Mouse (Mus musculus) limb, embryonic 12.5 days (tissue): ENCODE measurements around the gene Morn1. TPM values are rescaled to one million over a fixed set of nuclear protein-coding genes. Genes with fewer than 3 reads are reported as not detected.
A peak's percentile ranks its signal among the peaks of the same experiment; 100 is the strongest.

Experiments used
- ATAC-seq: fragments of 200-750 bp; cut with Nextera tagmentation; 2 replicates; pipeline ENCODE4 v1.8.0; 2017; ENCODE audit warnings: low read depth, moderate TSS enrichment; ENCODE audit not compliant: insufficient number of reproducible peaks, insufficient read depth, low FRiP score, low TSS enrichment
- H3K27ac ChIP-seq: fragments of 300-500 bp; sonication (generic); 2 replicates; pipeline ENCODE4 v1.5.1; 2016; ENCODE audit warnings: mild to moderate bottlenecking, moderate library complexity
- H3K27me3 ChIP-seq: fragments of 300-500 bp; sonication (generic); 2 replicates; pipeline ENCODE4 v1.6.1; 2016; ENCODE audit warnings: mild to moderate bottlenecking, moderate library complexity
- H3K36me3 ChIP-seq: fragments of 300-500 bp; sonication (generic); 2 replicates; pipeline ENCODE4 v1.6.1; 2016; ENCODE audit warnings: mild to moderate bottlenecking, moderate library complexity
- H3K4me1 ChIP-seq: fragments of 300-500 bp; sonication (generic); replicated peaks from 2 replicates; pipeline ENCODE4 v1.6.1; 2016
- H3K4me2 ChIP-seq: fragments of 300-500 bp; sonication (generic); 2 replicates; pipeline ENCODE4 v1.6.1; 2016; ENCODE audit warnings: mild to moderate bottlenecking, moderate library complexity
- H3K4me3 ChIP-seq: fragments of 300-500 bp; sonication (generic); replicated peaks from 2 replicates; pipeline ENCODE4 v1.5.1; 2016; ENCODE audit warnings: mild to moderate bottlenecking
- H3K9ac ChIP-seq: fragments of 300-500 bp; sonication (generic); replicated peaks from 2 replicates; pipeline ENCODE4 v1.6.1; 2016; ENCODE audit warnings: mild to moderate bottlenecking, moderate library complexity
- H3K9me3 ChIP-seq: fragments of 300-500 bp; sonication (generic); 2 replicates; pipeline ENCODE4 v1.6.1; 2016; ENCODE audit warnings: mild to moderate bottlenecking, moderate library complexity
- WGBS: fragments of 180-500 bp; shearing (Covaris S2); methylation state at CpG from one replicate; pipeline ENCODE4 v1.1.7; 2016; 5-methylcytosine and 5-hydroxymethylcytosine counted together
- polyA plus RNA-seq: library from polyadenylated mRNA; unstranded; fragments of >200 nt; fragmentation: Nextera tagmentation; extraction: Ambion mirVana; gene quantifications from 2 replicates; pipeline ENCODE4 v1.2.1, GENCODE M21; 2016

The Morn1 gene
- polyA plus RNA-seq, 1 experiment from 2014 or later: 5.2 TPM

- ATAC-seq: no peak
- H3K36me3 ChIP-seq: peaks cover 86% of the 10 kb centered on the region
- peaks cover 10% of the 10 kb centered on the region for H3K4me1 ChIP-seq
- H3K4me2 ChIP-seq: no peak overlapping the region
- 86% methylated on average over 6 of the region's 6 CpGs for WGBS
- no peak overlapping the region for H3K27ac ChIP-seq
- no peak overlapping the region for H3K9ac ChIP-seq
- H3K9me3 ChIP-seq: no peaks in the 10 kb centered on the region
- H3K4me3 ChIP-seq: no peak overlapping the region
- no peaks in the 10 kb centered on the region for H3K27me3 ChIP-seq
These were observed 6.7 kb upstream of the Morn1 start for GRCm38 (mm10) chr4:155079666-155080065.

GRCm38 (mm10) chr4:155083553-155083952 is 2.8 kb upstream of the Morn1 start:
- no peak overlapping the region for H3K9ac ChIP-seq
- ATAC-seq: no peak
- no peaks in the 10 kb centered on the region for H3K9me3 ChIP-seq
- H3K36me3 ChIP-seq: peaks cover 50% of the 10 kb centered on the region
- 88% methylated on average over 4 of the region's 4 CpGs for WGBS
- H3K27ac ChIP-seq: no peak overlapping the region
- no peak overlapping the region for H3K4me3 ChIP-seq
- no peak overlapping the region for H3K4me2 ChIP-seq
- H3K27me3 ChIP-seq: no peaks in the 10 kb centered on the region
- peaks cover 27% of the 10 kb centered on the region for H3K4me1 ChIP-seq

GRCm38 (mm10) chr4:155084351-155084750 is 2.0 kb upstream of the Morn1 start:
- Histone ChIP-seq H3K27me3 (no peaks in the 10 kb centered on the region), H3K9me3 (no peaks in the 10 kb centered on the region), H3K4me3 (no peak overlapping the region), H3K4me1 (peaks cover 27% of the 10 kb centered on the region), H3K27ac (no peak overlapping the region), H3K4me2 (peak overlapping the region; percentile 91; the same call in 1 of the 2 replicates), H3K9ac (peak overlapping the region; percentile 94; the same call in 1 of the 2 replicates), H3K36me3 (peaks cover 52% of the 10 kb centered on the region)
- WGBS: 87% methylated on average over 7 of the region's 7 CpGs
- ATAC-seq: no peak

GRCm38 (mm10) chr4:155085206-155086107 is 920 bp upstream of the Morn1 start:
- peaks cover 27% of the 10 kb centered on the region for H3K4me1 ChIP-seq
- WGBS: 6% methylated on average over 35 of the region's 35 CpGs
- ATAC-seq: no peak; the same call in none of the 2 replicates
- H3K9me3 ChIP-seq: no peaks in the 10 kb centered on the region
- peak overlapping the region; percentile 94 for H3K9ac ChIP-seq
- peak overlapping the region; percentile 96 for H3K4me3 ChIP-seq
- H3K4me2 ChIP-seq: peak overlapping the region; percentile 91
- H3K36me3 ChIP-seq: peaks cover 50% of the 10 kb centered on the region
- H3K27me3 ChIP-seq: no peaks in the 10 kb centered on the region
- H3K27ac ChIP-seq: peak overlapping the region; percentile 92

GRCm38 (mm10) chr4:155089241-155089640 is 2.9 kb downstream of the Morn1 start:
- WGBS: 89% methylated on average over 5 of the region's 5 CpGs
- Histone ChIP-seq H3K27ac (no peak overlapping the region), H3K27me3 (no peaks in the 10 kb centered on the region), H3K9me3 (no peaks in the 10 kb centered on the region), H3K36me3 (peaks cover 23% of the 10 kb centered on the region), H3K4me3 (no peak overlapping the region), H3K4me1 (peaks cover 21% of the 10 kb centered on the region), H3K4me2 (no peak overlapping the region), H3K9ac (no peak overlapping the region)
- no peak for ATAC-seq

- peaks cover 23% of the 10 kb centered on the region for H3K36me3 ChIP-seq
- H3K9me3 ChIP-seq: no peaks in the 10 kb centered on the region
- H3K4me3 ChIP-seq: no peak overlapping the region
- H3K9ac ChIP-seq: no peak overlapping the region
- no peak overlapping the region for H3K27ac ChIP-seq
- no peaks in the 10 kb centered on the region for H3K27me3 ChIP-seq
- H3K4me1 ChIP-seq: peaks cover 12% of the 10 kb centered on the region
- ATAC-seq: no peak
- H3K4me2 ChIP-seq: no peak overlapping the region
- 96% methylated on average over 4 of the region's 4 CpGs for WGBS
These were observed 3.8 kb downstream of the Morn1 start for GRCm38 (mm10) chr4:155090147-155090546.

- no peak for ATAC-seq
- WGBS: 89% methylated on average over 13 of the region's 13 CpGs
- no peaks in the 10 kb centered on the region for H3K9me3 ChIP-seq
- H3K4me3 ChIP-seq: no peak overlapping the region
- no peak overlapping the region for H3K27ac ChIP-seq
- no peaks in the 10 kb centered on the region for H3K27me3 ChIP-seq
- H3K9ac ChIP-seq: no peak overlapping the region
- H3K36me3 ChIP-seq: peaks cover 23% of the 10 kb centered on the region
- H3K4me2 ChIP-seq: no peak overlapping the region
- H3K4me1 ChIP-seq: peaks cover 12% of the 10 kb centered on the region
These were observed 4.5 kb downstream of the Morn1 start for GRCm38 (mm10) chr4:155090688-155091449.

GRCm38 (mm10) chr4:155092718-155093430 is 6.5 kb downstream of the Morn1 start:
- Histone ChIP-seq H3K9ac (no peak overlapping the region), H3K27ac (no peak overlapping the region), H3K4me1 (peaks cover 4% of the 10 kb centered on the region), H3K4me3 (no peak overlapping the region), H3K9me3 (no peaks in the 10 kb centered on the region), H3K27me3 (no peaks in the 10 kb centered on the region), H3K4me2 (no peak overlapping the region), H3K36me3 (peaks cover 23% of the 10 kb centered on the region)
- WGBS: 89% methylated on average over 19 of the region's 19 CpGs
- no peak for ATAC-seq

- ATAC-seq: no peak
- H3K4me3 ChIP-seq: no peak overlapping the region
- H3K36me3 ChIP-seq: peaks cover 23% of the 10 kb centered on the region
- 76% methylated on average over 7 of the region's 7 CpGs for WGBS
- H3K9ac ChIP-seq: peak overlapping the region; percentile 19; the same call in 1 of the 2 replicates
- no peak overlapping the region for H3K27ac ChIP-seq
- H3K27me3 ChIP-seq: no peaks in the 10 kb centered on the region
- no peak overlapping the region for H3K4me2 ChIP-seq
- no peaks in the 10 kb centered on the region for H3K9me3 ChIP-seq
- peaks cover 4% of the 10 kb centered on the region for H3K4me1 ChIP-seq
These were observed 7.2 kb downstream of the Morn1 start for GRCm38 (mm10) chr4:155093431-155094149.

GRCm38 (mm10) chr4:155094565-155094964 is 8.2 kb downstream of the Morn1 start:
- no peak overlapping the region for H3K9ac ChIP-seq

More at GRCm38 (mm10) chr4:155094565-155094964, 8.2 kb downstream of the Morn1 start:
- H3K27ac ChIP-seq: no peak overlapping the region
- no peaks in the 10 kb centered on the region for H3K27me3 ChIP-seq
- H3K4me3 ChIP-seq: no peak overlapping the region
- peaks cover 13% of the 10 kb centered on the region; the same call in 1 of the 2 replicates for H3K36me3 ChIP-seq
- ATAC-seq: peak; percentile 55; the same call in 1 of the 2 replicates
- H3K4me1 ChIP-seq: peaks cover 4% of the 10 kb centered on the region
- 71% methylated on average over 3 of the region's 3 CpGs for WGBS
- H3K4me2 ChIP-seq: no peak overlapping the region
- no peaks in the 10 kb centered on the region for H3K9me3 ChIP-seq
